Comparison of ENCODE assay signal across 17 mouse cellular contexts in genomic region chr9:48696731-48697469, GRCm38 (mm10).
DNase-seq lines count a peak whose midpoint lies in the region; ATAC-seq and TF ChIP-seq lines count a peak whose summit lies in the region.
"Had no signal": no experiment of that assay in that cellular context is flagged by ENCODE, and none has a peak within 500 bp of the region (broad histone marks: within the 10 kb centered on the region; RNA-seq: fewer than 3 reads in every experiment).

No protein-coding gene starts in this region.

- no peak overlapping the region for H3K4me3 ChIP-seq in heart, embryonic 11.5 days (ENCODE audit: low read depth, low read length)
- no peak overlapping the region for H3K4me3 ChIP-seq in liver, adult 2 months (ENCODE audit: insufficient read depth, low read depth, low read length)
- H3K4me3 ChIP-seq in liver, embryonic 11.5 days (ENCODE audit: low read depth, low read length) = no peak overlapping the region
- no peak overlapping the region for H3K4me3 ChIP-seq in embryonic facial prominence, embryonic 10.5 days
- no peak overlapping the region for H3K4me3 ChIP-seq in cerebellum, adult 2 months (replicated peaks; ENCODE audit: insufficient read depth, low read depth, low read length)
- H3K4me3 ChIP-seq: limb, embryonic 15.5 days had no signal

- no peak for TF ChIP-seq POLR2A in liver, adult 2 months (IDR thresholded peaks at IDR 0.05; ENCODE audit: extremely low read depth, insufficient read depth, low read length)
- TF ChIP-seq POLR2A in cerebellum, adult 2 months (IDR thresholded peaks at IDR 0.05; ENCODE audit: borderline replicate concordance, insufficient read depth, low read length) = no peak

- H3K27me3 ChIP-seq in heart, embryonic 11.5 days (ENCODE audit: control insufficient read depth, insufficient read depth, low read length) = no peaks in the 10 kb centered on the region
- no peaks in the 10 kb centered on the region for H3K27me3 ChIP-seq in liver, adult 2 months (ENCODE audit: control insufficient read depth, insufficient read depth, low read length)
- H3K27me3 ChIP-seq in liver, embryonic 11.5 days (replicated peaks; ENCODE audit: control insufficient read depth, insufficient read depth, low read length) = no peaks in the 10 kb centered on the region; the same call in none of the 2 replicates
- H3K27me3 ChIP-seq in embryonic facial prominence, embryonic 10.5 days (replicated peaks; ENCODE audit: low read depth, poor library complexity, severe bottlenecking) = 0 out of 2 replicates have a peak, but pooled peaks cover 5% of the 10 kb centered on the region
- H3K27me3 ChIP-seq in cerebellum, adult 2 months (ENCODE audit: control insufficient read depth, insufficient read depth, low read length) = no peaks in the 10 kb centered on the region

- no peak for DNase-seq in heart, adult 9 months (ENCODE audit: low spot score in 2 of 2)
- DNase-seq in liver, adult 2 months (ENCODE audit: extremely low read depth, low read depth, low spot score) = peak; percentile 38
- no peak for DNase-seq in liver, embryonic 11.5 days (ENCODE audit: low spot score)
- DNase-seq in embryo, embryonic 10 days (ENCODE audit: low spot score) = peak; percentile 92
- peak; percentile 66 for DNase-seq in embryonic facial prominence, embryonic 10.5 days (ENCODE audit: low spot score)
- no peak for DNase-seq in right cerebral cortex, postnatal 4 days
- no peak for DNase-seq in cerebellum, adult 2 months
- DNase-seq: adrenal gland, adult 2 months; cerebellum, adult 11-12 months; gastrocnemius, postnatal 36 days; heart, postnatal 14 days; kidney, postnatal 10 days; layer of hippocampus, adult 9-11 months; lung, adult 2 months had no signal

- ATAC-seq in heart, embryonic 11.5 days (replicated peaks; ENCODE audit: insufficient number of reproducible peaks, low FRiP score, low TSS enrichment) = no peak; the same call in 1 of the 2 replicates
- no peak for ATAC-seq in liver, embryonic 11.5 days (replicated peaks; ENCODE audit: low FRiP score)
- ATAC-seq: intestine, postnatal 0 days had no signal

- no peaks in the 10 kb centered on the region for H3K9me3 ChIP-seq in heart, embryonic 11.5 days (replicated peaks; ENCODE audit: control insufficient read depth, low read length)
- H3K9me3 ChIP-seq in liver, embryonic 11.5 days (ENCODE audit: control insufficient read depth, low read length) = no peaks in the 10 kb centered on the region
- H3K9me3 ChIP-seq in embryonic facial prominence, embryonic 10.5 days = no peaks in the 10 kb centered on the region
- H3K9me3 ChIP-seq: limb, embryonic 15.5 days had no signal

- peaks cover 17% of the 10 kb centered on the region for H3K79me2 ChIP-seq in liver, adult 2 months (ENCODE audit: control insufficient read depth, insufficient read depth, low read length)

- peaks cover 38% of the 10 kb centered on the region for H3K4me1 ChIP-seq in heart, embryonic 11.5 days (ENCODE audit: control insufficient read depth, insufficient read depth, low read length)
- peaks cover 13% of the 10 kb centered on the region for H3K4me1 ChIP-seq in liver, adult 2 months (ENCODE audit: control insufficient read depth, insufficient read depth, low read length)
- peaks cover 6% of the 10 kb centered on the region; the same call in 1 of the 2 replicates for H3K4me1 ChIP-seq in liver, embryonic 11.5 days (replicated peaks; ENCODE audit: control insufficient read depth, insufficient read depth, low read length)
- peaks cover 71% of the 10 kb centered on the region for H3K4me1 ChIP-seq in embryonic facial prominence, embryonic 10.5 days
- no peaks in the 10 kb centered on the region for H3K4me1 ChIP-seq in cerebellum, adult 2 months (ENCODE audit: control insufficient read depth, insufficient read depth, low read length)

- peak overlapping the region; percentile 46; the same call in 1 of the 2 replicates for H3K9ac ChIP-seq in heart, embryonic 11.5 days (ENCODE audit: low read depth, low read length)
- H3K9ac ChIP-seq in liver, adult 2 months (ENCODE audit: low read depth, low read length) = no peak overlapping the region
- no peak overlapping the region for H3K9ac ChIP-seq in liver, embryonic 11.5 days (ENCODE audit: low read depth, low read length)
- H3K9ac ChIP-seq: limb, embryonic 15.5 days had no signal

- no peak overlapping the region for H3K27ac ChIP-seq in heart, embryonic 11.5 days (ENCODE audit: low read depth, low read length)
- no peak overlapping the region for H3K27ac ChIP-seq in liver, adult 2 months (replicated peaks; ENCODE audit: insufficient read depth, low read depth, low read length)
- no peak overlapping the region for H3K27ac ChIP-seq in liver, embryonic 11.5 days (ENCODE audit: low read depth, low read length)
- peak overlapping the region; percentile 79 for H3K27ac ChIP-seq in embryonic facial prominence, embryonic 10.5 days (replicated peaks)
- H3K27ac ChIP-seq in cerebellum, adult 2 months (ENCODE audit: insufficient read depth, low read length) = no peak overlapping the region
- H3K27ac ChIP-seq: limb, embryonic 15.5 days had no signal

- no peak for TF ChIP-seq CTCF in liver, adult 2 months (IDR thresholded peaks at IDR 0.05; ENCODE audit: low read depth, low read length)
- no peak for TF ChIP-seq CTCF in cerebellum, adult 2 months (IDR thresholded peaks at IDR 0.05; ENCODE audit: borderline replicate concordance, insufficient read depth, low read depth, low read length)

- 29% methylated on average over 12 of the region's 12 CpGs for WGBS in heart, embryonic 11.5 days (ENCODE audit: insufficient replicate concordance)
- 65% methylated on average over 12 of the region's 12 CpGs for WGBS in liver, adult 2 months
- 59% methylated on average over 12 of the region's 12 CpGs for WGBS in liver, embryonic 11.5 days
- 20% methylated on average over 12 of the region's 12 CpGs for WGBS in embryonic facial prominence, embryonic 10.5 days
- 64% methylated on average over 12 of the region's 12 CpGs for WGBS in cerebellum, adult 2 months

- no peak overlapping the region for H3K4me2 ChIP-seq in heart, embryonic 11.5 days
- no peak overlapping the region for H3K4me2 ChIP-seq in liver, embryonic 11.5 days
- H3K4me2 ChIP-seq: limb, embryonic 15.5 days had no signal

- no peaks in the 10 kb centered on the region for H3K36me3 ChIP-seq in heart, embryonic 11.5 days (ENCODE audit: control insufficient read depth, insufficient read depth, low read length)
- peaks cover 1% of the 10 kb centered on the region; the same call in 1 of the 2 replicates for H3K36me3 ChIP-seq in liver, adult 2 months (ENCODE audit: control insufficient read depth, insufficient read depth, low read length)
- no peaks in the 10 kb centered on the region for H3K36me3 ChIP-seq in liver, embryonic 11.5 days (ENCODE audit: control insufficient read depth, insufficient read depth, low read length)
- no peaks in the 10 kb centered on the region for H3K36me3 ChIP-seq in embryonic facial prominence, embryonic 10.5 days (replicated peaks)
- H3K36me3 ChIP-seq: limb, embryonic 15.5 days had no signal

Comparison
In these comparisons a context has a peak if more than half of its experiments do, and no peak if none do; other contexts are left out.
1. DNase-seq: peak in liver, adult 2 months (single experiment), embryo, embryonic 10 days (single experiment) and embryonic facial prominence, embryonic 10.5 days (single experiment); none in heart, adult 9 months (0 of 2), liver, embryonic 11.5 days (single experiment), right cerebral cortex, postnatal 4 days (single experiment) and cerebellum, adult 2 months (0 of 2).